Mouse (Mus musculus) lung, postnatal 25 days (tissue): ENCODE data around the gene Hnrnpul1.

Experiments used
- DNase-seq: peaks from one replicate; pipeline ENCODE4 v3.0.0; 2022; ENCODE audit warnings: low spot score

Hnrnpul1 gene

GRCm38 (mm10) chr7:25719761-25720610 lies 34.6 kb downstream of the Hnrnpul1 start:
- peak; percentile 76 for DNase-seq

DNA sequence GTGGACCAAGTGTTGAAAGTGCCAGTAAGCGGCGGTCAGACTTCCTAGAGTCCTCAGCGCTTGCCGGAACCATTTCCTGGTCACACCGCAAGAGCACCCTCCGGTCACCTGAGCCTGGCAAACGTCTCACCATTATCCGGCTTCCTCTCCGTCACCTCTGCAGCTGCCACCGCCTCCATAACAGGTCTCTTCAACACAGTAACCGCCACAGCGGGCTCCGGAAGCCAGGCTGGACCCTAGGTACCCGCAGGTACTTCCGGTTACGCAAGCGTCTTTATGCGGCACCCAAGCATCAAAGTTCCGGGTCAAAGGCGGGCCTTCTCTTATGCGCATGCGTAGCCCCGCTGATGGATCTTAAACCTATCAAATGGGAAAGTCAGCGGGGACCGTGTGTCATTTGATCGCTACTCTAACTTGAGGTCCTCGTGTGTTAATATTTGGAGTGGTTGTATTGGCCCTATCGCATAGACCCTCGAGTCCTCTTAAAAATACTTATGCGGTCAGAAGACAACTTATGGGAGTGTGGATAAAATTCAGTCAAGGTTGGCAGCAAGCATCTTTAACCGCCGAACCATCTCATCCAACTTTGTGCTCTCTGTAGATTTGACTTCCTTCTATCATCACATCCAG lies 35.7 kb downstream of the Hnrnpul1 start, which contains the start of gene Ccdc97:
Ccdc97 (minus strand) TSS at position 301 of the 630 bp plus-strand sequence.
- peak; percentile 95 for DNase-seq

- no peak for DNase-seq
These were observed 37.1 kb downstream of the Hnrnpul1 start for GRCm38 (mm10) chr7:25717478-25717877.

DNA sequence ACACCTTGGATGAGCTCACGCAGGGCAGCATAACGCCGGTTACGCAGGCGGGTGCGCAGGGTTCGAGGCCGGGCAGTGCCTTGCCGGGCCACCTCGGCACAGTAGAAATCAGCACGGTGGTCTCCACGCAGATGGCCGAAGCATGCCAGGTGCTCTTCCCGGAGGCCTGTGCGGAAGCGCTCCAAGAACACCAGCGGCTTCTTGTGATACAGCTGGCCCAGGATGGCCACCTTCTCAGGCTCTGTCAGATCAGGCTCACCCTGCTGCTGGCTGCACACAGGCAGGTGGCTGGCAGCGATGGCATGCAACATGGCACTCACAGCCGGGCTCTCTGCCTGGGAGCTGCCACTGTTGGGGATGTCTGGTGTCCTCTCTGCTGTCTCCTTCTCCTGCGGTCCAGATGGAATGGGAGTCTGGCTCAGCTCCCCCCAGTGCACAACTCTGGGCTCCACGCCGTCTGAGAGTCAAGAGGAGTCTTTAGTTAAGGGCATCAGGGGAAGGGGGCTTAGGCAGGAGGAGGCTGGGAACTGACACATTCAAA lies 38.8 kb downstream of the Hnrnpul1 start:
- DNase-seq = no peak

- DNase-seq = no peak
These were observed 40.0 kb downstream of the Hnrnpul1 start for GRCm38 (mm10) chr7:25714581-25714980.

- no peak for DNase-seq
These were observed 41.8 kb downstream of the Hnrnpul1 start for GRCm38 (mm10) chr7:25712801-25713200.

DNA sequence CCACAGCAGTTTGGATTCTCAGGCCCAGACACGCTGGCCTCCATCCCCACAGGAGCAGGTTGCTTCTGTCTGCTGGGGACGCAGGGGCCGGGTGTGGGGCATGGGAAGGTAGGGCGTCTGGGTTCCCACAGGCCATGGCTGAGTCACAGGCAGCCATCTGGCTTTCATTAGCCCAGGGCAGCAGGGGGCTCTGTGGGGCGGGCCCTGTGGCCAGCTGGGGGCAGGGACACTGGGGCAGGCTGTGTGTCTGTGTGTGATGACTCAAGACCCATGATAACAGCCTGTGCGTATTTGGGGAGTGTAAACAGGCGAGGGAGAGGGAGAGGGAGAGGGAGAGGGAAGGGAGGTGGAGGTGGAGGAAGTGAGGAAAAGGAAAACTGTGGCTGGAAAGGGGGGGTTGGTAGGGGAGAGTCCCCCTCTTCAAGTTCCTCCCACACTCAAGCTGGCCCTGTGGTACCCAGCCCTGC lies 42.8 kb downstream of the Hnrnpul1 start:
- no peak for DNase-seq

GRCm38 (mm10) chr7:25711165-25711564 lies 43.4 kb downstream of the Hnrnpul1 start:
- no peak for DNase-seq

GRCm38 (mm10) chr7:25710519-25711130 lies 43.9 kb downstream of the Hnrnpul1 start:
- no peak for DNase-seq

DNA sequence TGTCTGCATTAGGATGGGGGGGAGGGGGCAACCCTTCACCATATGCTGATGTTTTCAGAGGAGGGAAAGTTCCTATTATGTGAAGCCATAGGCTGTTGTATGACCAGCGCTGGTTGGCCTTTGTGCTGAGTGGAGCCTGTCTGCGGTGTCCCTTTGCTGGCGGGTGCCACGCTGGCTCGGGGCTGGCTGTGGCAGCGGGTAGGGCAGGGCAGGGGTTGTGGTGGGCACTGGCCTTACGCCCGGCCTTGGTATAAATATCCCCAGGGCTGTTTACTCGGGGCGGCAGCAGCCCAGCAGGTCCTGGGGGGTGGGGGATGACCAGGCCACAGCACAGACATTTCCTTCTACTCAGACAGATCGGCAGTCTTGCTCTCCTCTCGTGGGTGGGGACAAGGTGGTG lies 44.6 kb downstream of the Hnrnpul1 start:
- peak; percentile 43 for DNase-seq

DNA sequence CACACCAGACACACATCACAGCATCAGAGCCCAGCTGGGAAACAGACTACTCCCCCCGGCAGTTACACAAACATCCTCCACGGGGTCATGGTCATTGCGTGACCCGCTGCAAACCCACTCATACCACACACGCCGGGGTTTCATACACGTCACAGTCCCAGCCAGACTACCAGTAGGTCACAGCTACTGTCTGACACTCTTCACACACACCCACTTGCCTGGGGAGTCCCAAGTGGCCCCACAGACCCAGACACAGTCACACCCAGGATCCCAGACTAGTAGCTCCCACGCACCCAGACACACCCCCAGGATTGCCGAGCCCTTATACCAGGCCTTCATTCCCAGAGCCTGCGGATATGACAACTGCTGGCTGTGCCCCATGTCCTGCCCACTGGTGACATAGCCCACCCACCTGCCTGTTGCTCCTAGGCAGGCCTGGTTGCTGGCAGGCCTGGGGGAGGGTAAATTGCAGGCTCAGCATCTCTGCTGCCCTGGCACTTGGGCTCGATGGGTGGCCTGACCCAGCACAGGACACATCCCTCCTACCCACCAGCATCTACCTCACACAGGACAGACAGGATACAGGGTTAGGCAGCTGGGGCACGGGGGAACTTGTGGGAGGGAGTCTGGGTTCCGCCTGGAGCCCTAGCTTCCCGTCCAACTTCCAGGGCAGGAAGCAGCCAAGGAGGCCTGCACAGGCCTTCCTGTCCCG lies 46.8 kb downstream of the Hnrnpul1 start:
- DNase-seq = peak; percentile 72

DNA sequence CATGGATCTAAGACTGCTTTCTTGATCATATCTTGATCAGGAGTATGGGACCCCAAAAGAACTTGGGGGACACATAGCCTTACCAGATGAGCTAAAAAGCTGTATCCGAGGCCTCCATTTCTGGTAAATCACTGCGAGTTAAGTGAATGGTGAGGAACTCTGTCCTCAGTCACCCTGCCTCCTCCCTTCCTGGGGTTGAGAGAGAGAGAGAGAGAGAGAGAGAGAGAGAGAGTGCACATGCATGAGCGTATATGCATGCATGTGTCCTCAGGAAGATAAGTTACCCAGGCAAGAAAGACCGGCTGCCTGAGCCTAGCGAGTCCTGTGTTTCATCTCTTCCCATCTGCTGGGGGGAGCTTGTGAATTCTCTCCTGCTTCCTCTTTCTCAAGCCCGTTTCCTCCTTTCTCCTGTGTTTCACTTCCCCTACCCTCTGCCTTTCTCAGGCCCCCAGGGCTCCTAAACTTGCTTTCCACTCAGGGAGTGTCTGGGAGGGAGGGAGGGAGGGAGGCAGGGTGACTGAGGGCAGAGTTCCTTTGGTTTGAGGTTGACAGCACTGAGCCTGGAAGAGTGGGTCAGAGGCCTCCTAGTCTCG lies 47.9 kb downstream of the Hnrnpul1 start:
- peak; percentile 49 for DNase-seq

- DNase-seq = peak; percentile 66
These were observed 48.7 kb downstream of the Hnrnpul1 start for GRCm38 (mm10) chr7:25705801-25706251.

DNA sequence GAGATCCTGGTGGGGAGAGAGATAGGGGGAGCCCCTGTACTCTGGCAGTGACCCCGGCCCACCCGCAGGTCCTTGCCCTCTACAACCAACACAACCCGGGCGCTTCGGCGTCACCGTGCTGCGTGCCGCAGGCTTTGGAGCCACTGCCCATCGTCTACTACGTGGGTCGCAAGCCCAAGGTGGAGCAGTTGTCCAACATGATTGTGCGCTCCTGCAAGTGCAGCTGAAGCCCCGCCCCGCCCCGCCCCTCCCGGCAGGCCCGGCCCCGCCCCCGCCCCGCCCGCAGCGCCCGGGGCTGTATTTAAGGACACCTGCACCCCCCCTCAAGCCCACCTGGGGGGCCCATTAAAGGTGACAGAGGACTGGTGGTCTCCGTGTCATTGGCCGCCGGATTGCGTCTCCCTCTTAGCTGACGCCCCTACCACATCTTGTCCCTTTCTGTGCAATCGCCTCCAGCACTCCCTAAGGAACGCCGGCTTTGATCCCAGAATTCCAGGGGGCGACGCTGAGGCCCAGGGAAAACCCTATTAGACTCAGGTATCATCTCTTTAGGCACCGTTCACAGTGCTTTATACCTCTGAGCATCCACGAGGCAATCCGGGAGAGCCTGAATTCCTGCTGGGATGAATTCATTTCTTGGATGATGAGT lies 49.7 kb downstream of the Hnrnpul1 start:
- no peak for DNase-seq

DNA sequence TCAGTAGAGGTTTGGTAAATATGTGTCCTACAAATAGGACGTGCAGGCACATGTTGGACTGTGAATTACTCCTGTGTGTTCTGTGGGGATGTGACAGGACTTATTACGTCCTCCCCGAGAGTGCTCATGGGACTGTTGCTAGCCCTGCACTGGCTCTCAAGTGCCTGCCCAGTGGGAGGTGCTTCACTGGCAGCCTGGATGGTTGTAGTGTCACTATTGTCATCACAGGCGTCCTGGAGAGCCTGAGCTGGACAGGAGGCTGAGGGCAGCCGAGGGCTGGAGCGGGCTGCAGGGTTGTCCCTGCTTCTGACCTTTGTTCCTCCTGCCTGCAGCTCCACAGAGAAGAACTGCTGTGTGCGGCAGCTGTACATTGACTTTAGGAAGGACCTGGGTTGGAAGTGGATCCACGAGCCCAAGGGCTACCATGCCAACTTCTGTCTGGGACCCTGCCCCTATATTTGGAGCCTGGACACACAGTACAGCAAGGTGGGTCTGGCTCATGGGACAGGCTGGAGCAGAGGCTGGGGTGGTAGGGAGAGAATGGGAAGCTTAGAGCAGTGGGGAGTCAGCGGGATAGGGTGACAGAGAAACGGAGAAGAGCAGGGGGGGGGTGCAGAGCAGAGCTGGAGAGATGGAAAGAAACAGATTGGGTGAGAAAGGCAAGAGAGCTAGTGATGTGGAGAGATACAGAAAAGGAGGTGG lies 50.6 kb downstream of the Hnrnpul1 start:
- DNase-seq = no peak

DNA sequence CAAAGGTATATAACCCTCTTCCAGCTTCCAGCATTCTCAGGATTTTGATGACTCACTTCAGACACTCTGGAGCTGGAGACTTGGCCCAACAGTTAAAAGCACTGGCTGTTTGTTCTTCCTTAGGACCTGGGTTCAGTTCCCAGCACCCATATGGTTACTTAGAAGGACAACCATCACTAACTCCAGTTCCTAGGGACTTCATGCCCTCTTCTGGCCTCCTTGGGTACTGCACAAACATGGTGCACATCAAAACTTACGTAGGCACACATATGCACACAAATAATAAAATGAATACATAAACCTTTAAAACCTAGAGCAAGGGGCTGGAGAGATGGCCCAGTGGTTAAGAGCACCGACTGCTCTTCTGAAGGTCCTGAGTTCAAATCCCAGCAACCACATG lies 52.2 kb downstream of the Hnrnpul1 start:
- DNase-seq = no peak

GRCm38 (mm10) chr7:25700732-25701131 lies 53.8 kb downstream of the Hnrnpul1 start:
- DNase-seq = no peak

GRCm38 (mm10) chr7:25699851-25700250 lies 54.7 kb downstream of the Hnrnpul1 start:
- no peak for DNase-seq

DNA sequence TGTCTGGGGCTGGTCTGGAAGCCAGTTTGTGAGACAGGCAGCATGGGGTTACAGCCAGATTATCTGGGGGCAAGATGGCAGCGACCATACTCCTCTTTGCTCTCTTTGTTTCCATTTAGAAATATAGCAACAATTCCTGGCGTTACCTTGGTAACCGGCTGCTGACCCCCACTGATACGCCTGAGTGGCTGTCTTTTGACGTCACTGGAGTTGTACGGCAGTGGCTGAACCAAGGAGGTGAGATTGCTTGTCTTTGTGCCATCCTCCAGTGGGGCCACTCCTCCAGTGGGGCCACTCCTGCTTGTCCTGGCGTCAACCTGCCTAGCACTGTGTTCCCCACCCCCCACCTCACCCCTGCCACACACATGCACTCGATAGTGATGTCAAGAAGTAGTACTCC lies 60.5 kb downstream of the Hnrnpul1 start:
- DNase-seq = no peak

DNA sequence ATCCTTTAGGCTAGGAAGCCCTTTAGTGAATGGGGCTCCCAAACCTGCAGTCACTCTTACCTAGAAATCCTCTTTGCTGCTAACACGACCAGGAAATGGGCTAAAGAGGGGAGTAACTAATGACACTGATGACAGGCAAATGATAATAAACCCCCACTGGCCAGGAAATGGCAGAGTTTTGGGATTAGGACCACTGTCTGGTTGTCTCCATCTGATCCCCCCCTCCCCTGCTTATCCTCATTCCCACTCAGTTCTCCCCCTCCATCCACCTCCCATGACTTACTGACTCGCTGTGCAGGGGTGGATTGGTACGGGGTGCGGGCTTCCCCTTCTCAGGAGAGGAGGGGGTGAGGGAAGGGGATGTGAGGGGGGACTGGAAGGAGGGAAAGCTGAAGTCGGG lies 64.5 kb downstream of the Hnrnpul1 start:
- DNase-seq = no peak
